Mouse (Mus musculus): Measurements from ENCODE around the gene Deaf1.

Gene Deaf1

DNA sequence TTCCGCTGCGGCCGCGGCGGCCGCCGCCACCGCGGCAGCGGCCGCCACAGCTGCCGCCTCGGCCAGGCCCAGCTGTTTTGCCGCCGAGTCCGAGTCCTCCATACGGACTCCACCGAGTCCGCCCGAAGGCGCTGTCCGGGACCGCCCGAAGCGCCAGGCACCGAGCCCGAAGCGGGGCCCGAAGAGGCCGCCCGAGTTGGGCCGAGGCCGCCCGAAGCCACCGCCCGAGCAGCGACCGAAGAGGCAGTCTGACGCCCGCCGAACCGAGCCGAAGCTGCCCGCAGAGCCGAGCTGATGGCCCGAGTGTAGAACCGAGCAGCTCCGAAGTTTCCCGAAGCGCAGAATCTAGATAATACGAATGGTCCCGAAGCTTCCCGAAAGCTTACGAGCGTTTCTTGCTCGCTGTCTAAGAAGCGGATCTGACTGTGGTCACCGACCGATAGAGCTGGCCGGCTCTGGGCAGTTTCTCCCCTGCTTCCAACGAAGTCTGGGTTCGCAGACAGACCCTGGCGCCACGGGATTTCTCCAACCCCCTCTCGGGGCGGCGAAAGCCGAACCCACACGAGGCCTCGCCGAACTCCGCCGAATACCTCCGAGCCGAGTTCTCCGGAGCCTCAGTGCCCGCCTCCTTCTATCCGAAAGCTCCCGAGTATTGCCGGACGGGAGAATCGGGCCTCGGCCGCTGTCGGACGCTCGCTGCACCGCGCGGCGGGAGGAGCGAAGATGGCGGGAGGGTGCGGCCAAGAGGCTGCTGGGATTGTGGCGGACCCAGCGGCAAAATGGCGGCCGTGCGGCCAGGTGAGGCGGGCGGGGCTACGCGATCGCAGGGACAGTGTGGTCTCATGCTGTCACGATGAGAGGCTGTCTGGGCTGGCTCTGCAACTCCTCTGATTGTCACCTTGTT is at the start of gene Deaf1, which contains the start of gene Tmem80:
Gene Deaf1, minus strand, starts transcription at position 222 of the 904 bp plus-strand sequence.
Gene Tmem80, plus strand, starts transcription at position 271 of the 904 bp plus-strand sequence.
- peak; percentile 98 to 99 for DNase-seq

GRCm38 (mm10) chr7:141374399-141374798 is 46.9 kb upstream of the Deaf1 start:
- no peak for DNase-seq

GRCm38 (mm10) chr7:141373611-141374010 is 46.1 kb upstream of the Deaf1 start:
- DNase-seq: no peak

- no peak for DNase-seq
Observed at GRCm38 (mm10) chr7:141371942-141372595, 44.6 kb upstream of the Deaf1 start.

GRCm38 (mm10) chr7:141369918-141370317 is 42.4 kb upstream of the Deaf1 start:
- DNase-seq: no peak

- no peak for DNase-seq
Observed at GRCm38 (mm10) chr7:141367358-141367757, 39.9 kb upstream of the Deaf1 start.

- no peak for DNase-seq
Observed at GRCm38 (mm10) chr7:141365049-141365445, 37.6 kb upstream of the Deaf1 start.

DNA sequence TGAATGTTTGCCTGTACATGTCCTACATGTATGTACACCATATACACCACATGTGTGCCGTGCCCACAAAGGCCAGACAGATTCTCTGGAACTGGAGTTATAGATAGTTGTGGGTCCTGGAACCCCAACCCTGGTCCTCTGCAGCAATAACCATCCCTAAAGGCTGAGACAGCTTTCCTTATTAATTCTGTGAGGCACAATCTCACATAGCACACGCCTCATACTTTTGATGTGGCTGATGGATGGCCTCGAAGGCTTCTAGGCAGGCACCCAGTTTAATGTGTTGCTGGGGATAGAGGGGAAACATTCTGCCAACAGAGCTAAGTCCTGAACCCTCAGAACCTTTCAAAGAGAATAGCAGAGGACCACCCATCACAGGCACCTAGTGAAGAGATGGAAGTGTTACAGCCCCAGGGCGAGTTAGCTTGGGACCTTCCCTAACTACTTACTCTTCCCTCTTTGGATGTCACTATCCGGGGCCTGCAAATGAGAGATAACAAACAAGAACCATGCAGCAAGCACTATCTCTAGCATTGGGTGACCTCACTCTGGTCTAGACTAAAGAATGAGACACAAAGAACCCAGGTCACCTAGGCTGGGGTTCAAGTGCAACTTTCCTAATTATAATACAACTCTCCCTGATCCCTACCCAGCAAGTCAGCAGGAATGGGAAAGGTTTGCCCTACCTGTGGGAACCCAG is 37.0 kb upstream of the Deaf1 start:
- no peak for DNase-seq

DNA sequence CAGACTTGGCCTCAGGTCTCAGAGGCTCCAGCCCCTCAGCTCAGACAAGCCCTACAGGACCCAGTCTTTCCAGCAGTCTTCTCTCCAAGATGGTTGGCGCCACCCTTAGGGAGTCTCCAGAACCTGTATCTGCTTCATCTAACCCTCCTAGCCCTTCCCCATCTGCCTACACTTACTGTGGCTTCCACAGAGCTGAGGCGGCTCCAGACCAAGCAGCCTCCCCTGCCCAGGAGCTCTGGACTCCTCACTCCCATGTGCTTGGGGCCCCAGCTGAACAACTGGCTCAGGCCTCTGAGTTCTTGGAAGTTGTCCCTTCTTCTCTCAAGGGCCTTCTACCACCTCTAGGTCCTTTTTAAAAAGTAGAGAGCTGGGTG is 36.2 kb upstream of the Deaf1 start:
- no peak for DNase-seq

GRCm38 (mm10) chr7:141363106-141363751 is 35.7 kb upstream of the Deaf1 start:
- DNase-seq: peak; percentile 27 to 73

- peak; percentile 32 to 39 for DNase-seq
Observed at GRCm38 (mm10) chr7:141361510-141361909, 34.0 kb upstream of the Deaf1 start.

DNA sequence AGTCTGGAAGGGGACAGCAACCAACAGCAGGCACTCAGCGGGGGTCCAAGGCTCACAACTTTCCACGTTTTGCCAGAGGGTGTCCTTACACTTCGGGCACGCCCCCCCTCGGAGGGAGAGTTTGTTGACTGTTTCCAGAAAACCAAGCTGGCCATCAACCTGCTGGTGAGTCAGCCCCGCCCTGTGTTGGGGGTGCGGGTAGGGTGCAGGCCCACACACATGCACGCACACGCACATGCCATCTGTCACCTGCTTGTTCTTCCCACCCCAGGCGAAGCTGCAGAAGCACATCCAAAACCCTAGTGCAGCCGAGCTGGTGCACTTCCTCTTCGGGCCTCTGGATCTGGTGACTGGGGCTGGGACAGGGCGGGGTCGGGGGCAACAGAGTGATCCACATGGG is 29.5 kb upstream of the Deaf1 start:
- DNase-seq: no peak

GRCm38 (mm10) chr7:141355626-141356326 is 28.3 kb upstream of the Deaf1 start:
- DNase-seq: no peak

DNA sequence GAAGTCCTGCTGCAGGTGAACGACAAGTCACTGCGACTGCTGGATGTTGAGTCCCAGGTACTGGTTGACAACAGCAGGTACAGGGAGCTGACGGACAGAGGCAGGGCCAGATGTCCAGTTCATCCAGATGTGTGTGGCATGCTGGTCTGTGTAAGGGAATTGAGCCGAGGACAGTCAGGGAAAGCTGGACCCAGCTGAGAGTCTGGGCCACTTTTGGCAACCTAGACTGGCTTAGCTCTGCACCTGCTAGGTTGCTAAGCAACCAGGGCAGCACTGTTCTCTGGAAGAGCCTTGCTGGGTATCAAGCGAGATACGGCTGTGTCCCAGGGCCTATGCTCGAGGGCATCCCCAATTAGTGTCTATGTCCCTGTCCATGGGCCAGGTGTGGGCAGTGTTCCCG is 27.6 kb upstream of the Deaf1 start:
- DNase-seq: no peak

DNA sequence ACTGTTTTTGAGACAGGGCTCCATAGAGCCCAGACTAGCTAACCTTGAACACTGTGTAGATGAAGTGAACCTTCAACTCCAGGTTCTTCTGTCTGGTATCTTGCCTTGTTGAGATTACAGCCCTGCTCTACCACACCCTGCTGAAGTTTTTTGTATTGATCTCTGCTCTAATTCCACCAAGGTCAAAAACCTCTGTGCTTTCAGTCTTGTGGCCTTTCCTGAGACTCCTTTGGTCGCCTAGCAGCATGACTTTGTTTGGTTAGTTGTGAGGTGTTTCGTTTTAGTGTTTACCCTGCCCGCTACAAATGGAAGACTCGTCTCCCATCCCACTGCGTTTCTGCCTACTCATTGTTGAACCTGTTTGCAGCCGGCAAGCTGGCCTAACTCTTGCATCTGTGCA is 23.6 kb upstream of the Deaf1 start:
- DNase-seq: no peak

DNA sequence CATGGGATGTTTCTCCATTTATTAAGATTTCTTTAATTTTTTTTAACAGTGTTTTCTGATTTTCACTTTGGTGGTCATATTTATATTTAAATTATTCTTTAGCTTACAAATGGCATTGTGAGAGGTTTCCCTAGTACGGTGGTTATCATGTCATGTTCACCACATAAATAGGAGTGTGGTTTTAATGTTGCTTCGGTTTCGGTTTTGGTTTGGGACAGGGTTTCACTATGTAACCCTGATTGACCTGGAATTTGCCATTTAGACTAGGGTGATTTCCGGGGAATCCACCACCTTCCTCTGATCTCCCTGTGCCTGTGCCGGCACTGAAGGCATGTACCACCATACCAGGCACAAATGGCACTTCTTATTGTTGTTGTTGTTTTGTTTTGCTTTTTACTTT is 17.3 kb upstream of the Deaf1 start:
- DNase-seq: no peak

- DNase-seq: no peak
Observed at GRCm38 (mm10) chr7:141343696-141344095, 16.2 kb upstream of the Deaf1 start.

- DNase-seq: no peak
Observed at GRCm38 (mm10) chr7:141343230-141343629, 15.7 kb upstream of the Deaf1 start.

- DNase-seq: no peak
Observed at GRCm38 (mm10) chr7:141341689-141342226, 14.3 kb upstream of the Deaf1 start.

GRCm38 (mm10) chr7:141340476-141340875 is 13.0 kb upstream of the Deaf1 start:
- DNase-seq: no peak

GRCm38 (mm10) chr7:141340023-141340422 is 12.5 kb upstream of the Deaf1 start:
- no peak for DNase-seq
